Mouse (Mus musculus) liver, embryonic 16.5 days (tissue): Measurements from ENCODE around the gene Ppy. TPM values are rescaled to one million over a fixed set of nuclear protein-coding genes. Genes with fewer than 3 reads are reported as not detected.

ENCODE experiments used
- ATAC-seq: fragments of 200-750 bp; cut with Nextera tagmentation; 2 replicates; pipeline ENCODE4 v1.8.0; 2017; ENCODE audit warnings: low read depth, mild to moderate bottlenecking, moderate number of reproducible peaks, moderate library complexity
- H3K27ac ChIP-seq: fragments of 300-500 bp; sonication (generic); 2 replicates; pipeline ENCODE4 v1.5.1; 2014; ENCODE audit warnings: mild to moderate bottlenecking, low read length
- H3K27me3 ChIP-seq: fragments of 300-500 bp; sonication (generic); 2 replicates; pipeline ENCODE4 v1.6.1; 2014; ENCODE audit warnings: low read depth, low read length, mixed read lengths; ENCODE audit not compliant: control insufficient read depth, insufficient read depth
- H3K36me3 ChIP-seq: fragments of 300-500 bp; sonication (generic); 2 replicates; pipeline ENCODE4 v1.6.1; 2014; ENCODE audit warnings: mild to moderate bottlenecking; ENCODE audit not compliant: control insufficient read depth, insufficient read depth
- H3K4me1 ChIP-seq: fragments of 300-500 bp; sonication (generic); 2 replicates; pipeline ENCODE4 v1.6.1; 2014; ENCODE audit warnings: low read depth, low read length, mixed read lengths; ENCODE audit not compliant: control insufficient read depth
- H3K4me2 ChIP-seq: fragments of 300-500 bp; sonication (generic); 2 replicates; pipeline ENCODE4 v1.6.1; 2014; ENCODE audit warnings: low read depth, low read length, mixed read lengths
- H3K4me3 ChIP-seq: fragments of 300-500 bp; sonication (generic); 2 replicates; pipeline ENCODE4 v1.5.1; 2014; ENCODE audit warnings: low read depth, mild to moderate bottlenecking, low read length
- H3K9ac ChIP-seq: fragments of 300-500 bp; sonication (generic); 2 replicates; pipeline ENCODE4 v1.6.1; 2014; ENCODE audit warnings: low read depth, low read length
- H3K9me3 ChIP-seq: fragments of 300-500 bp; sonication (generic); replicated peaks from 2 replicates; pipeline ENCODE4 v1.6.1; 2016; ENCODE audit warnings: low read length; ENCODE audit not compliant: control insufficient read depth
- WGBS: fragments of 180-500 bp; shearing (Covaris S2); extraction: QIAGEN DNeasy Blood & Tissue Kit; methylation state at CpG from one replicate; pipeline ENCODE4 v1.1.7; 2014; ENCODE audit not compliant: insufficient replicate concordance; 5-methylcytosine and 5-hydroxymethylcytosine counted together
- polyA plus RNA-seq: library from polyadenylated mRNA; unstranded; fragments of >200 nt; fragmentation: Nextera tagmentation; extraction: Ambion mirVana; gene quantifications from 2 replicates; pipeline ENCODE4 v1.2.1, GENCODE M21; 2015

Gene Ppy
- polyA plus RNA-seq, 1 experiment from 2014 or later = 0.32 TPM

DNA sequence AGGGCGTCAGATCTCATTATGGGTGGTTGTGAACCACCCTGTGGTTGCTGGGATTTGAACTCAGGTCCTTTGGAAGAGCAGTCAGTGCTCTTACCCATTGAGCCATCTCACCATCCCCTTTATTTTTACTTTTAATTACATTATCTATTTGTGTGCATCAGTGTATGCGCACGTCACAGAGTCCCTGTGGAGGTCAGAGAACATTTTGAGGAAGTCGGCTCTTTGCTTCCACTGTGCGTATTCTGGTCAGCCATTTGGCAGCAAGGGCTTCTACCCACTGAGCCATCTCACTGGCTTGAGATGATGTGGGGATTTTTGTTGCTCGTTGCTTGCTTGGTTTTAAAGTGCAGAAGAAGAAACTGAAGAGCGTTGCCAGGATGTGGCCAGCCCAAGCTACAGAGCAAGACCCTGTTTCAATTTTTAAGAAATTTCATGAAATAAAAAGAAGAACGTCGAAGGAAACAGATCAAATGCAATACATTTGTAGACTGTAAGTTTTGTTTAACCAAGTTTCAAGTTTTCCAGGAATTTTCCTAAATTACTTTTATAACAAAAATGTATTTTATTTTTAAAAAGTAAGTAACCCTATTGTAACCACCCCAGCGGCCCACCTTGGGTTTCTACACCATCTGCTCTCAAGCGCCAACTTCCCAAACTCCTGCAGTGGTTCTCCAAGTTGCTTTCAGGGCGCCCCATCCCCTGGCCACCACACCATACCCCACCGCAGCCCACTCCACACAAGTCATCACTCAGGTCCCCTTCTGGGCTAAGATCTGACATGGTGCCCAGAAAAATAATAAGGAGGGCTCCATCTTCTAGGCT lies 36.7 kb upstream of the Ppy start:
- 20% methylated on average over 13 of the region's 13 CpGs for WGBS
- Histone ChIP-seq H3K9me3 (no peaks in the 10 kb centered on the region), H3K36me3 (no peaks in the 10 kb centered on the region), H3K4me2 (peak overlapping the region; percentile 36; the same call in 1 of the 2 replicates), H3K4me3 (no peak overlapping the region), H3K4me1 (peaks cover 3% of the 10 kb centered on the region), H3K9ac (no peak overlapping the region), H3K27me3 (peaks cover 8% of the 10 kb centered on the region), H3K27ac (no peak overlapping the region)
- no peak for ATAC-seq

DNA sequence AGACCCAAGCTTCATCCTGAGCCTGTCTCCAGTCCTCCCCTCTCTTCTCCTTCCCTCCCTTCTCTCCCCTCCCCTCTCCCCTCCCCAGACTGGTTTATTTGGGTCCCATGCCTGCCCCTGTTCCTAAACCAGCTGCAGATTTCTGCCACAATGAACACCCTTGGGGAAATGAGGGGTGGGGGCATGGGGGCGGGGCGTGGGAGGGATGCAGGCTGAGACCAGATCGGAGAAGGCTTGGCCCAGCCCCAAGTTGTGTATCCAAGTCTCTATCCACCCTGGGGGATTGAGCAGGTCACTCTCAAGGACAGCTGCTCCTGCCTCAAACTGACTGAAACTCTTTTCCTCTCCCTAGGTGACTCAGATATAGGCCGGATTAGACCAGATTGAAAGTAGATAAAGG lies 33.4 kb upstream of the Ppy start:
- no peak overlapping the region for H3K27ac ChIP-seq
- no peaks in the 10 kb centered on the region for H3K36me3 ChIP-seq
- no peak overlapping the region for H3K9ac ChIP-seq
- 17% methylated on average over 4 of the region's 4 CpGs for WGBS
- no peak overlapping the region for H3K4me3 ChIP-seq
- H3K4me2 ChIP-seq = no peak overlapping the region
- H3K27me3 ChIP-seq = peaks cover 6% of the 10 kb centered on the region
- H3K9me3 ChIP-seq = no peaks in the 10 kb centered on the region
- peaks cover 15% of the 10 kb centered on the region for H3K4me1 ChIP-seq
- ATAC-seq = no peak

DNA sequence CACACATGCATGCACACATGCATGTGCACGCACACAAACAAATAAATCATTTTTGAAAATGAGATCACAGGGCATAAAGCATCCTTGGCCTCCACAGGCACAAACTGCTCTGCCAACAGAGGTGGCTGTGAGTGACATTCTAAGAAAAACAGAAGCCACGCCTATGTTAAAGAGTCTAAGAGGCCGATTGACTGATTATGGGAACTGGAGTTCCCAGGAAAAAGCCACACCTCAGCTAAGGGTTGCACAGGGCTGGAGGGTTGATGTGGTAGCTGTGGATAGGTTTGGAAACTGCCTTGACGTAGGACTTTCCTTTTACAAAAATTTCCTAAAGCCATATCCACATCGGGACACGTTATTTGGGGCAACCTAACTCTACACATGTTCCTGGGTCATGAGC lies 16.3 kb upstream of the Ppy start:
- H3K27me3 ChIP-seq = no peaks in the 10 kb centered on the region; the same call in 1 of the 2 replicates

DNA sequence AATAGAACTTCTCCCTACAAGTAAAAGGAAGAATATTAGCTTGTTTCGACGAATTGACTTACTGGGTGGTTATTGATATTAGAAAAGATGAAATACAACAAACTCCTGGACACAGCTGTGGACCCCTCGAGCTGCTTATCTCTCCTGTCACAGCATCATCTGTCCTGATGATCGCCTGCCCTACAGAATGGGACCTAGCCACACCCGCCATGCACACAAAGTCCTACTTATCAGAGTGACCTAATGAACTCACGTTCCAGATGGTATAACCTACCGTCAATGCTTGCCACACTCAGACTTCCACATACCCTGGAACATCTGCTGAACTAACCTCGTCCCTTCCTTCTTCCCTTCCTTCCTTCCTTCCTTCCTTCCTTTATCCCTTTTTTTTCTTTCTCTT lies 15.1 kb upstream of the Ppy start:
- Histone ChIP-seq H3K4me1 (peaks cover 9% of the 10 kb centered on the region), H3K4me3 (no peak overlapping the region), H3K9ac (no peak overlapping the region), H3K9me3 (no peaks in the 10 kb centered on the region), H3K27me3 (no peaks in the 10 kb centered on the region; the same call in 1 of the 2 replicates), H3K27ac (no peak overlapping the region), H3K36me3 (no peaks in the 10 kb centered on the region), H3K4me2 (no peak overlapping the region)
- ATAC-seq = peak; percentile 61
- 22% methylated on average over 8 of the region's 8 CpGs for WGBS

More for the DNA sequence above, 16.3 kb upstream of the Ppy start:
- Histone ChIP-seq H3K9me3 (no peaks in the 10 kb centered on the region), H3K27ac (no peak overlapping the region), H3K4me1 (peaks cover 9% of the 10 kb centered on the region), H3K4me3 (no peak overlapping the region), H3K36me3 (no peaks in the 10 kb centered on the region), H3K9ac (no peak overlapping the region), H3K4me2 (no peak overlapping the region)
- ATAC-seq = peak; percentile 51; the same call in 1 of the 2 replicates
- WGBS = 46% methylated on average over 6 of the region's 6 CpGs

DNA sequence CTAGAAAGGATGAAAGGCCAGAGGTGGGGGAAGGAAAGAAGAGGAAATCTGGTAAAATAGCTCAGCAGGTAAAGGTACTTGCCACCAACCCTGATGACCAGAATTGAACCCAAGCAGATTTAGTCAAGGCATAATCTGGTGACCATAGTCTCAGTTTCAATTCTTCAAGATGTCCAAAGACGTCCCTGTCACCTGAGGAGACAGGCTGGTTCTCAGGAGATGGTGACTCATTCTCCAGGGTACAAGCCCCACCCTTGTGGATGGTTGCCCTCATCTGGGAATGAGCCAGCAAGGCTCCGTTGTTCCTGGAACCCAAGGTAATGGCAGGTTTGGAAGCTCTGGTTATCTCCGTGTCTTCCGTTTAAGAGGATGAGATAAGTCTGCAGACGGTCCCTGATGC lies 10.5 kb upstream of the Ppy start:
- Histone ChIP-seq H3K36me3 (no peaks in the 10 kb centered on the region), H3K9me3 (no peaks in the 10 kb centered on the region), H3K4me2 (no peak overlapping the region), H3K27me3 (peaks cover 34% of the 10 kb centered on the region), H3K4me1 (peaks cover 4% of the 10 kb centered on the region), H3K4me3 (no peak overlapping the region), H3K9ac (no peak overlapping the region), H3K27ac (no peak overlapping the region)
- 43% methylated on average over 5 of the region's 5 CpGs for WGBS
- ATAC-seq = no peak

DNA sequence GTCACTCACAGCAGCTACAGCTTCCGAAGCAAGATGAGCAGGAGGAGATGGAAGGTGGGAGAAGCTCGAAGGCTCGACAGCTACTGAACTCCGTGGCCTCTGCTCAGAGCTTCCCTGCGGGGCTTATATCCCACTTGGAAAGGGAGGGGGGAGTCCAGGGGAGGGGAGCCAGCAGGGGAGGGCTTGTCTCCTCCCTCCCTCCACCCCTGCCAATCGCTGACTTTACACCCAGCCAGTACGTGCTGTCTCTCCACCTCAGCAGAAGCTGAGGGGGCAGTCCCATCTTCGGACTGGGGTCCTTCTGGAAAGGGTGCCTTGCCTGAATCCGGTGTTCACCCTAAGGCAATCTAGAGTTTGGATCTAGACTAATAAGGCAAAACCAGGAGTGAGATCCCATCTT lies 6.6 kb upstream of the Ppy start, which contains the start of gene Pyy:
Gene Pyy, minus strand, starts transcription at position 101 of the 400 bp plus-strand sequence.
- Histone ChIP-seq H3K9ac (no peak within 1 kb of the TSS), H3K27me3 (peaks cover 66% of the 10 kb centered on the region)
- WGBS = 11% methylated on average over 9 of the region's 9 CpGs

DNA sequence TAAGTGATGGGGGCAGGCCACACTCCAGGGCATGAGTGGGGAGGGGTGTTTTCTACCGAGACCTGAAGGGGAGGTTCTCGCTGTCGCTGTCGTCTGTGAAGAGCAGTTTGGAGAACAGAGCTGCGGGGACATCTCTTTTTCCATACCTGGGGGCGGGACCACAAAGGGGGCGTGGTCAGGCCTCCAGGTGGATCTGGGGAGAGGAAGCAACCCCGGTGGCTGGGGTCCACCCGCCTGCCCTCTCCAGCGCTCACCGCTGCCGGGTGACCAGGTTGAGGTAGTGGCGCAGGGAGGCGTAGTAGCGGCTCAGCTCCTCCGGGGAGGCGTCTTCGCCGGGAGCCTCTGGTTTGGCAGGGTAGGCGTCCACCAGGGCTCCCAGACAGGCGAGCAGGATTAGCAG lies 5.8 kb upstream of the Ppy start:
- Histone ChIP-seq H3K4me2 (no peak overlapping the region), H3K27me3 (peaks cover 73% of the 10 kb centered on the region)
- WGBS = 4% methylated on average over 21 of the region's 21 CpGs

More for the DNA sequence above, 6.6 kb upstream of the Ppy start, which contains the start of gene Pyy:
- Histone ChIP-seq H3K4me2 (no peak within 1 kb of the TSS), H3K9me3 (no peaks in the 10 kb centered on the region), H3K4me3 (no peak within 1 kb of the TSS), H3K27ac (no peak within 1 kb of the TSS), H3K36me3 (no peaks in the 10 kb centered on the region), H3K4me1 (peaks cover 4% of the 10 kb centered on the region)
- ATAC-seq = no peak

DNA sequence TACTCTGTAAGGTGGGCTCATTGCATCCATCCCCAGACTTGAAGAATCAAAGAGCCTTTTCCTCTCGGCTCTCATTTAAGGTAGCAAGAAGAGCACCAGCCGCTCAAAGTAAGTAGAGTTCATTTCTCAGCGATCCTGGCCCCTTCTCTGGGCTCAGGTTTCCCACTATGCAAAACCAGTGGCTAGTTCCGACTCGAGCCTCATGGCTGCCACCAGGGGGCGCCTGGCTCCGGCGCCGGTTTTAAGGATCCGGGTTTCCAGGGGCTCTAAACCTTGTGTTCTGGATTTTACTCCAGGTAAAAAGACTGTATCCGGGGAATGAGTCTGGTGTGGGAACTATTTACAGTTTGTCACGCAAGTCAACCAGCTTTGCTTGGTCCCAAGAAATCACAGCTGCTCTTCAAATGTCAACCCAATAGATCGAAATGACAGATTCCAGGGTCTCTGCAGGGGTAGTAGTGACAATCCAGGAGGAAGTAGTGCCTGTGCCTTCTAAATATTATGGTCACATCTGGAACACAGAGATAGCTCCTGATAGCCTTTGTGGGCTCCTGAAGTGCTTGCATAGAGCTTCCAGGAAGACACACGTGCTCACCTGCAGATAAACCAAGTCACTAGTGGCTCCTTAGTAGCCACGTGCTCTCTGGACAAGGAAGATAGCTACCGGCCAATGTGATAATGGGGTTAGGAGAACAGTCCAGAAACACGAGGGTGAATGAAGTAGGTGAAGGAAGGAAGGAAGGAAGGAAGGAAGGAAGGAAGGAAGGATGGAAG lies 1.6 kb upstream of the Ppy start:
- Histone ChIP-seq H3K27ac (no peak overlapping the region), H3K9me3 (no peaks in the 10 kb centered on the region), H3K9ac (no peak overlapping the region), H3K27me3 (peaks cover 81% of the 10 kb centered on the region), H3K4me3 (no peak overlapping the region), H3K36me3 (no peaks in the 10 kb centered on the region), H3K4me1 (peaks cover 13% of the 10 kb centered on the region), H3K4me2 (no peak overlapping the region)
- ATAC-seq = peak; percentile 19; the same call in 1 of the 2 replicates
- WGBS = 7% methylated on average over 17 of the region's 17 CpGs

More for the DNA sequence above, 5.8 kb upstream of the Ppy start:
- H3K4me3 ChIP-seq = no peak overlapping the region
- H3K36me3 ChIP-seq = no peaks in the 10 kb centered on the region
- no peaks in the 10 kb centered on the region for H3K9me3 ChIP-seq
- no peak for ATAC-seq
- H3K9ac ChIP-seq = no peak overlapping the region
- H3K4me1 ChIP-seq = peaks cover 11% of the 10 kb centered on the region
- no peak overlapping the region for H3K27ac ChIP-seq
